ENCODE assay signal across 8 mouse cellular contexts in the genomic region with DNA sequence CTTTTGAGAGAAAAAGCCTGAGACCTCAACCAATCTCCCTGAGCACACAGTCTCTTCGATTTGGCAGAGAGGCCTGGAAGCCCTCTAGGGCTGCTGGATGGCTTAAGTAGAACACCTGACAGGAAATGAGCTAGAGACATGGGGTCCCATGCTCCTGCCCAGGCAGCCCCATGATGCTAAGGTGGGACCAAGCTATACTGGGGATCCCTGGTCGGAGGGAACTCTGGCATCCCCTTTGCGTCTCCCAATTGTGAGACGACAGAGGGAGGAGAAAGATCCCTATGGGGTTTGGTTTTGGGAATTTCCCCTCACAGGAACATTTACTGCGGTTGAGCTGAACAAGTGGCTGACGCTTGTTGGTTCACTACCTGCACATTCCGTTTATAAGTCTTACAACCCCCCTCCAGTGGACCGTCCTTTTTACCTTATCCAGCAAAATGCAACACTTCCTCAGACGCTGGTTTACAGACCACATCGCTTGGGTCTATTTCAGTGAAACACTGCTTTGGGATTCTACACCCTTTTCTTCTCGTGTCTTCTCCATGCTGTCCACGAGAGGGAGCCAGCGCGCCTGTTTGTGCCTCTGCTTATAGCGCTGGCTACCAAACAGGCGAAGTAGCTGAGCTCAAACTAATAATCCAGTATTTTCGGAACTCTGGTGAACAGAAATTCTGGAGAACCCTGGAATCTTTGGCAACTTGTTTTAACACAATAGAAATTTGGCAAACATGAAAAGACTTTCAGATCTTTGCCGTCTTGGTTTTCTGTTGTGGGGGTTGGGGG.
A peak's percentile ranks its signal among the peaks of the same experiment; 100 is the strongest.
DNase-seq lines count a peak whose midpoint lies in the region; ATAC-seq and TF ChIP-seq lines count a peak whose summit lies in the region.

No protein-coding gene starts in this region.

- ATAC-seq in granulocyte monocyte progenitor cell, adult 5-6 weeks (replicated peaks; ENCODE audit: poor library complexity, severe bottlenecking), result peak; percentile 85
- ATAC-seq in kidney, embryonic 15.5 days (replicated peaks; ENCODE audit: low FRiP score), result 0 out of 2 replicates have a peak, but pooled peaks have one; percentile 6

- peak; percentile 78 for DNase-seq in CD4-positive helper T cell, adult 2 months (ENCODE audit: low read depth, low spot score)
- DNase-seq in adrenal gland, adult (ENCODE audit: inconsistent age in 2 of 2, low spot score in 1 of 2), result peak; percentile 72 to 88
- peak; percentile 89 for DNase-seq in embryo, embryonic 10.5 days (ENCODE audit: low spot score)
- DNase-seq in lung, adult 18-20 months, result peak; percentile 65
- peak; percentile 82 for DNase-seq in thymus, postnatal 14 days

- H3K9ac ChIP-seq in kidney, embryonic 15.5 days, result no peak overlapping the region

- no peaks in the 10 kb centered on the region for H3K9me3 ChIP-seq in kidney, embryonic 15.5 days (replicated peaks)

- no peak overlapping the region for H3K27ac ChIP-seq in kidney, embryonic 15.5 days
- peak overlapping the region; percentile 16; the same call in 1 of the 2 replicates for H3K27ac ChIP-seq in olfactory bulb, adult 2 months (ENCODE audit: insufficient read depth, low read depth, low read length)

- H3K27me3 ChIP-seq in kidney, embryonic 15.5 days, result no peaks in the 10 kb centered on the region

- 19% methylated on average over 18 of the region's 18 CpGs for WGBS in kidney, embryonic 15.5 days
- 14% methylated on average over 18 of the region's 18 CpGs for WGBS in olfactory bulb, adult 2 months

- H3K4me1 ChIP-seq in kidney, embryonic 15.5 days, result peaks cover 36% of the 10 kb centered on the region
- peaks cover 37% of the 10 kb centered on the region for H3K4me1 ChIP-seq in olfactory bulb, adult 2 months (ENCODE audit: control insufficient read depth, insufficient read depth, low read length)

- no peaks in the 10 kb centered on the region for H3K36me3 ChIP-seq in kidney, embryonic 15.5 days

- H3K4me3 ChIP-seq in kidney, embryonic 15.5 days (replicated peaks), result no peak overlapping the region
- H3K4me3 ChIP-seq in olfactory bulb, adult 2 months (ENCODE audit: insufficient read depth, low read depth, low read length), result no peak overlapping the region

- H3K4me2 ChIP-seq in kidney, embryonic 15.5 days, result no peak overlapping the region

- TF ChIP-seq POLR2A in olfactory bulb, adult 2 months (IDR thresholded peaks at IDR 0.05; ENCODE audit: insufficient read depth, low read depth, low read length), result no peak

- TF ChIP-seq CTCF in olfactory bulb, adult 2 months (IDR thresholded peaks at IDR 0.05; ENCODE audit: insufficient read depth, low read depth, low read length), result peak; percentile 79
